Mouse (Mus musculus): ENCODE measurements around the gene Zkscan7. TPM values are rescaled to one million over a fixed set of nuclear protein-coding genes. Genes with fewer than 3 reads are reported as not detected.
"Not testable (repeated sequence)": the region's sequence is repeated elsewhere in the genome, so short reads cannot be mapped to it uniquely, and the experiment has no call there.

The Zkscan7 gene
- polyA plus RNA-seq, 1 experiment from 2014 or later, result 3.3 TPM

DNA sequence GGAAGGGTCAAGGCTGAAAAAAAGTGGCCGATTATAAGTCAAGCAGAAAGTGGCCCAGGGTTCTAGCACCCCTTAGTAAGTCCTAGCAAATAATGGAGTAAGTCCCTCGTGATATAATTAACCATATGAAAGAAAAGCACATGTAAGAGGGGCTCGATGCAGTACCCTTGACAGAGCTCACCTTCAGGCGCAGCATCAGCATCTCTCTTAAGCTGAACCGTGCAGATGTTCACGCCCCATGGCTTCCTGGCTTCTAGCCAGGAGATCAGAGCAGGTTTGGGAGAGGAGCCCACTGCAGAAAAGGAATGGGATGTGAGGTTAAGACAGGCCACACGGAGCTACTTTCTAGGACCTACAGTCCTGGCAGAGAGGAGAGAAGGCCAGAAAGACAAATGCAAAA is 31.0 kb upstream of the Zkscan7 start:
- Histone ChIP-seq H3K4me1 (ENCODE audit: control insufficient read depth, insufficient read depth, low read length) (no peaks in the 10 kb centered on the region), H3K4me2 (no peak overlapping the region), H3K27me3 (ENCODE audit: control insufficient read depth, insufficient read depth, low read length) (no peaks in the 10 kb centered on the region), H3K4me3 (ENCODE audit: low read depth, low read length) (no peak overlapping the region), H3K36me3 (ENCODE audit: control insufficient read depth, insufficient read depth, low read length) (peaks cover 71% of the 10 kb centered on the region), H3K27ac (ENCODE audit: low read depth, low read length) (no peak overlapping the region), H3K9ac (ENCODE audit: low read length) (no peak overlapping the region), H3K9me3 (ENCODE audit: control insufficient read depth, low read length) (no peaks in the 10 kb centered on the region; the same call in 1 of the 2 replicates)
- ATAC-seq (ENCODE audit: low FRiP score) (no peak), DNase-seq (ENCODE audit: low spot score, missing footprints) (no peak)
- WGBS, result 92% methylated on average over 7 of the region's 7 CpGs

DNA sequence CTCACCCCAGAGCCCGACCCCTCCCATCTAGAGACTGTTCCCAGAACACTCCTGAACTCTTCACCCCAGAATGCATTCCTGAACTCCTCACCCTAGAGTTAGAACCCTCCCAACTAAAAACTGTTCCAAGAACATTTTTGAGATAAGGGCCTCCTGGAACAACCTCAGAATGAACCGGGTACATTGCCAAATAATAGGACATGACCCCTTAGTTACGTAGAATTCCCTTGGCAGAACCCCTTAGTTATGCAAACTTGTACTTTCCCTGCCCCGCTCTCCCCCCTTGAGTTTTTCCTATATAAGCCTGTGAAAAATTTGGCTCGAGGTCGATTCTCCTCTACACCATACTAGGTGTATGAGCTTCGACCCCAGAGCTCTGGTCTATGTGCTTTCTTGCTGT is 30.3 kb upstream of the Zkscan7 start:
- not testable (repeated sequence) for ATAC-seq (ENCODE audit: low FRiP score)
- 95% methylated on average over 2 of the region's 7 CpGs for WGBS

DNA sequence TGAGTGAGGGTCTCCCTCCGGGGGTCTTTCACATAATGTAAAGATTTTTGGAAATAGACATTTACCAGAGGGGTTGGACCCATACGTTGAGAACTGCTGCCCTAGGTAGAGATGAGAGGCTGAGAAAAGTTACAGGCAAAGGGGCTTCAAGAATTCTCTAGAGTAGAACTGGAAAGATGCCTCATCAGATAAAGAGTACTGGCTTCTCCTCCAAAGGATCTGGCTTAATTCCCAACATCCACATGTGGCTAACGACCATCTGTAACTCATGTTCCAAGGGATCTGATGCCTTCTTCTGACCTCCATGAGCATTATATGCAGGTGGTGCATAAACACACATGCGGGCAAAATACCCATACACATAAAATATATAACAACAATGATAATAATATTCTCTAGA is 29.9 kb upstream of the Zkscan7 start:
- no peaks in the 10 kb centered on the region for H3K27me3 ChIP-seq (ENCODE audit: control insufficient read depth, insufficient read depth, low read length)
- H3K4me1 ChIP-seq (ENCODE audit: control insufficient read depth, insufficient read depth, low read length), result no peaks in the 10 kb centered on the region
- ATAC-seq (ENCODE audit: low FRiP score) (no peak), DNase-seq (ENCODE audit: low spot score, missing footprints) (no peak)
- H3K9me3 ChIP-seq (ENCODE audit: control insufficient read depth, low read length), result peaks cover 5% of the 10 kb centered on the region; the same call in 1 of the 2 replicates
- no peak overlapping the region for H3K9ac ChIP-seq (ENCODE audit: low read length)
- H3K4me3 ChIP-seq (ENCODE audit: low read depth, low read length), result no peak overlapping the region
- H3K27ac ChIP-seq (ENCODE audit: low read depth, low read length), result no peak overlapping the region
- H3K4me2 ChIP-seq, result no peak overlapping the region
- H3K36me3 ChIP-seq (ENCODE audit: control insufficient read depth, insufficient read depth, low read length), result peaks cover 78% of the 10 kb centered on the region
- WGBS, result 96% methylated on average over 4 of the region's 4 CpGs

More for the DNA sequence above, 30.3 kb upstream of the Zkscan7 start:
- DNase-seq (ENCODE audit: low spot score, missing footprints); H3K27me3 ChIP-seq (ENCODE audit: control insufficient read depth, insufficient read depth, low read length); H3K4me3 ChIP-seq (ENCODE audit: low read depth, low read length); H3K4me1 ChIP-seq (ENCODE audit: control insufficient read depth, insufficient read depth, low read length); H3K27ac ChIP-seq (ENCODE audit: low read depth, low read length); H3K9ac ChIP-seq (ENCODE audit: low read length); H3K9me3 ChIP-seq (ENCODE audit: control insufficient read depth, low read length); H3K4me2 ChIP-seq: not testable (repeated sequence)
- H3K36me3 ChIP-seq (ENCODE audit: control insufficient read depth, insufficient read depth, low read length), result peaks cover 73% of the 10 kb centered on the region

DNA sequence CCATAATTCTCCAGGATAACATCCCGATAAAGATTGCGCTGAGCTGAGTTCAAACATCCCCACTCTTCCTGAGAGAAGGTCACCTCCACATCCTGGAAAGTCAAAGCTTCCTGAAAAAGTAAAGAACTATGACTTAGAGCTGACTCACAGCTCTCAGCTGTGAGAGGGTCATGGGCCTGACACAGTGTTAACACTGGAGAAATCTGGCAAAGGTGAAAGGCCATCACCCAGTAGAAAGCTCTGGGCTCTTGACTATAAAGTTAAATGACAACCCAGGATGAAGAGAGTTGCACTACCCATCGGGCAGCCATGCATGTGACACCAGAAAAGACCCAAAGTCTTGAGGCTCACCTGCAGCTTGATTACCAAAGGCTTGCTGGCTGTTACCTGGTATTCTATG is 28.8 kb upstream of the Zkscan7 start:
- Histone ChIP-seq H3K27ac (ENCODE audit: low read depth, low read length) (no peak overlapping the region), H3K4me2 (no peak overlapping the region), H3K9ac (ENCODE audit: low read length) (no peak overlapping the region), H3K9me3 (ENCODE audit: control insufficient read depth, low read length) (peaks cover 13% of the 10 kb centered on the region; the same call in 1 of the 2 replicates), H3K4me1 (ENCODE audit: control insufficient read depth, insufficient read depth, low read length) (no peaks in the 10 kb centered on the region), H3K27me3 (ENCODE audit: control insufficient read depth, insufficient read depth, low read length) (no peaks in the 10 kb centered on the region), H3K4me3 (ENCODE audit: low read depth, low read length) (no peak overlapping the region), H3K36me3 (ENCODE audit: control insufficient read depth, insufficient read depth, low read length) (peaks cover 82% of the 10 kb centered on the region)
- no peak for DNase-seq (ENCODE audit: low spot score, missing footprints)
- ATAC-seq (ENCODE audit: low FRiP score), result no peak
- WGBS, result 97% methylated on average over 3 of the region's 3 CpGs

DNA sequence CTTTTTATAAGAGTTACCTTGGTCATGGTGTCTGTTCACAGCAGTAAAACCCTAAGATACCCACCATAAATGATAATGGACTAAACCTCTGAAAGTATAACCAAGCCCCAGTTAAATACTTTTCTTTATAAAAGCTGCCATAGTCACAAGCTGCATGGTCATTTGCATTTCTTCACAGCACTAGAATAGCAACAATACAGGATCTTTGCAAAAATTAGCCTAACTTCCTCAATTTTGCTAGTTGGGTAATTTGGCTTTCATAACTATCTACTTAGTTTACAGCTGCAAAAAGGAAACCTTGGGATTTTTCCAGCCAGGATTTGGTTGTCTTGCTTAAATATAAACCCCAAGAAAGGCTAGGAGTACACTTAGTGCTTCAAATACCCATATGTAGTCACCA is 24.7 kb upstream of the Zkscan7 start:
- H3K4me2 ChIP-seq, result no peak overlapping the region
- DNase-seq (ENCODE audit: low spot score, missing footprints) (no peak), ATAC-seq (ENCODE audit: low FRiP score) (no peak)
- H3K27ac ChIP-seq (ENCODE audit: low read depth, low read length), result no peak overlapping the region
- H3K4me1 ChIP-seq (ENCODE audit: control insufficient read depth, insufficient read depth, low read length), result peaks cover 8% of the 10 kb centered on the region
- no peaks in the 10 kb centered on the region for H3K27me3 ChIP-seq (ENCODE audit: control insufficient read depth, insufficient read depth, low read length)
- H3K9ac ChIP-seq (ENCODE audit: low read length), result no peak overlapping the region
- H3K36me3 ChIP-seq (ENCODE audit: control insufficient read depth, insufficient read depth, low read length), result peaks cover 57% of the 10 kb centered on the region
- H3K4me3 ChIP-seq (ENCODE audit: low read depth, low read length), result no peak overlapping the region
- peaks cover 13% of the 10 kb centered on the region; the same call in 1 of the 2 replicates for H3K9me3 ChIP-seq (ENCODE audit: control insufficient read depth, low read length)

DNA sequence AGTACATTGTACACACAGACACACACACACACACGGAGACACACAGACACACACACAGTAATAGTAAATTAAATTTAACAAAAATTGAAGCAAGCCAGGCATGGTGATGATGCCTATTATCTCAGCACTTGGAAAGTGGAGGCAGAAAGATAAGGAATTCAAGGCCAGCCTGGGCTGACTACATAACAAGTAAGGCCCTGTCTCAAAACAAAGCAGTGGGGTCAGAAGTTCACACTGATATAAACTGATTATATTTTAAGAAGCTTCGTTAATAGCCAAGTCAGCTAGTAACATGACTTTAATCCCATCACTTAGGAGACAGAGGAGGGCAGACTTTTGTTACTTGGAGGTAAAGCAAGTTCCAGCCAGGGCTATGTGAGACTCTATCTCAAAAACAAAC is 21.8 kb upstream of the Zkscan7 start:
- DNase-seq (ENCODE audit: low spot score, missing footprints), result no peak
- Histone ChIP-seq H3K36me3 (ENCODE audit: control insufficient read depth, insufficient read depth, low read length) (peaks cover 37% of the 10 kb centered on the region), H3K4me1 (ENCODE audit: control insufficient read depth, insufficient read depth, low read length) (peaks cover 8% of the 10 kb centered on the region), H3K9me3 (ENCODE audit: control insufficient read depth, low read length) (peaks cover 18% of the 10 kb centered on the region; the same call in 1 of the 2 replicates), H3K27ac (ENCODE audit: low read depth, low read length) (no peak overlapping the region), H3K4me3 (ENCODE audit: low read depth, low read length) (no peak overlapping the region), H3K27me3 (ENCODE audit: control insufficient read depth, insufficient read depth, low read length) (no peaks in the 10 kb centered on the region), H3K4me2 (no peak overlapping the region), H3K9ac (ENCODE audit: low read length) (no peak overlapping the region)
- 96% methylated on average over 2 of the region's 2 CpGs for WGBS
- ATAC-seq (ENCODE audit: low FRiP score), result no peak

DNA sequence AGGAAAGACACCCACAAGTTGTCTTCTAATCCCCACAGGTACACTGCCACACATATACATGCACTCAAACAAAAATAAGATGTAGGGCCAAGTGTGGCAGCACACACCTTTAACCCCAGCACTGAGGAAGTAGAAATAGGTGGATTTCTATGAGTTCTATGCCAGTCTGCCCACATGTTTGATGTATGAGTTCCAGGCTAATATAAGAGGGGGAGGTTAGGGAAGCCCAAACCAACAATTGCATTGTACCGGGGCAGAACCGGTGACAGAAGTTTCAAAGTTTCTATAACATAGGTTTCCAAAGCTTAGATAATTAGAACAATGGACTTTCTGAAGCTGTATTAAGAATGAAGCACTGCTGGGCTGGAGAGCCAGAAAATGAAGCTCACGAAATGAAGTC is 20.6 kb upstream of the Zkscan7 start:
- H3K9me3 ChIP-seq (ENCODE audit: control insufficient read depth, low read length), result peaks cover 15% of the 10 kb centered on the region; the same call in 1 of the 2 replicates
- H3K4me3 ChIP-seq (ENCODE audit: low read depth, low read length), result peak overlapping the region; percentile 78
- H3K4me1 ChIP-seq (ENCODE audit: control insufficient read depth, insufficient read depth, low read length), result peaks cover 8% of the 10 kb centered on the region
- H3K27ac ChIP-seq (ENCODE audit: low read depth, low read length), result no peak overlapping the region
- H3K4me2 ChIP-seq, result peak overlapping the region; percentile 67
- ATAC-seq (ENCODE audit: low FRiP score) (no peak), DNase-seq (ENCODE audit: low spot score, missing footprints) (no peak)
- 66% methylated on average over 3 of the region's 3 CpGs for WGBS
- H3K36me3 ChIP-seq (ENCODE audit: control insufficient read depth, insufficient read depth, low read length), result peaks cover 26% of the 10 kb centered on the region
- no peaks in the 10 kb centered on the region for H3K27me3 ChIP-seq (ENCODE audit: control insufficient read depth, insufficient read depth, low read length)
- peak overlapping the region; percentile 92 for H3K9ac ChIP-seq (ENCODE audit: low read length)

DNA sequence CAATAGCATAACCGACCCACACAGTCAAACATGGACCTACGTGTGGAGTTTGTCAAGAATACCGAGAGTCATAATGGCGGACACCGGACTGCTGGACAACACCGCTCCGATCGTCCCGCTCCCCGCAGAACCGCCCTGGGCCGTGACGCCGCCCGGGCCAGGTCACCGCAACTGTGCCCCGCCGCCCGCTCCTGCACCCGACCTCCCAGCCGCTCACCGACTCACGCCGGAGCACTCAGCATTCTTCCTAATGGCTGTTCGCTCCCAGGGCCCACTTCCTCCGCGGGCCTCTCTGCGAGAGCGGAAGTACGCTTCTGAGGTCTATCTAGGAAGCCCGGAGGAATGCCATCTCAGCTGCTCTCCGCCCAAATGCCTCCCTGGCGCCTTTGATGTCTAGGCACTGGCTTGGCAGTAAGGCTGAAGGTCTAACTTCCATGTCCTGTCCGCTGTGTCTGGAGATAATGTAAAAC is 19.8 kb upstream of the Zkscan7 start, which contains the start of gene Zfp445:
Gene Zfp445 (minus strand): TSS at position 310 of the 470 bp plus-strand sequence.
- 1% methylated on average over 34 of the region's 34 CpGs for WGBS

DNA sequence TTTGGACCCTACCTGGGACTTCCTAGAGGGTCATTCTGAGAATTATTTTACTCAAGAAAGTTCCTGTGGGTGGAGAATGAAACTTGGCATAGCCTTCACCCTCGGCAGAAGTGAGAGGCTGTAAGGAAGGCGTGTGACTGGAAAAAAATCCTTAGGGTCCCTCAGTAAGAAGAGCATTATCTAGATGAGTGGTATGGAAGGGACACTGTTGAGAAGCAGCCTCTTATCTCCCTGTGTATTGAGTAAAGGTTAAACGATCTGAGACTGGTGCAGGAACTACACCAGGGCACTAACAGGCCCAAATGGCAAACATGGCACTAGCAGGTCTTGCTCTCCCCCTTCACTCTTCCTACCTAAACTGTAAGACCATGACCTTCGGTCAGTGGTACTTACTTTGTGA is 19.3 kb upstream of the Zkscan7 start:
- H3K4me2 ChIP-seq, result peak overlapping the region; percentile 67
- no peaks in the 10 kb centered on the region; the same call in 1 of the 2 replicates for H3K27me3 ChIP-seq (ENCODE audit: control insufficient read depth, insufficient read depth, low read length)
- peak overlapping the region; percentile 78 for H3K4me3 ChIP-seq (ENCODE audit: low read depth, low read length)
- WGBS, result 89% methylated on average over 4 of the region's 4 CpGs
- H3K9me3 ChIP-seq (ENCODE audit: control insufficient read depth, low read length), result peaks cover 8% of the 10 kb centered on the region; the same call in 1 of the 2 replicates
- peaks cover 13% of the 10 kb centered on the region for H3K36me3 ChIP-seq (ENCODE audit: control insufficient read depth, insufficient read depth, low read length)
- no peak overlapping the region for H3K27ac ChIP-seq (ENCODE audit: low read depth, low read length)
- DNase-seq (ENCODE audit: low spot score, missing footprints) (no peak), ATAC-seq (ENCODE audit: low FRiP score) (no peak; the same call in 1 of the 2 replicates)
- peaks cover 8% of the 10 kb centered on the region for H3K4me1 ChIP-seq (ENCODE audit: control insufficient read depth, insufficient read depth, low read length)
- H3K9ac ChIP-seq (ENCODE audit: low read length), result peak overlapping the region; percentile 92

More for the DNA sequence above, 19.8 kb upstream of the Zkscan7 start, which contains the start of gene Zfp445:
- Histone ChIP-seq H3K4me1 (ENCODE audit: control insufficient read depth, insufficient read depth, low read length) (peaks cover 8% of the 10 kb centered on the region), H3K36me3 (ENCODE audit: control insufficient read depth, insufficient read depth, low read length) (peaks cover 17% of the 10 kb centered on the region), H3K9me3 (ENCODE audit: control insufficient read depth, low read length) (peaks cover 12% of the 10 kb centered on the region; the same call in 1 of the 2 replicates), H3K4me3 (ENCODE audit: low read depth, low read length) (peak within 1 kb of the TSS; percentile 78), H3K4me2 (peak within 1 kb of the TSS; percentile 67), H3K27me3 (ENCODE audit: control insufficient read depth, insufficient read depth, low read length) (no peaks in the 10 kb centered on the region; the same call in 1 of the 2 replicates), H3K27ac (ENCODE audit: low read depth, low read length) (no peak within 1 kb of the TSS), H3K9ac (ENCODE audit: low read length) (peak within 1 kb of the TSS; percentile 92)
- peak; percentile 98 for DNase-seq (ENCODE audit: low spot score, missing footprints)
- ATAC-seq (ENCODE audit: low FRiP score), result peak; percentile 94

Data from midbrain, embryonic 11.5 days (tissue).